Mouse (Mus musculus): ENCODE results near the gene Dhx40.
"Not testable (repeated sequence)": the region's sequence is repeated elsewhere in the genome, so short reads cannot be mapped to it uniquely, and the experiment has no call there.

DNA sequence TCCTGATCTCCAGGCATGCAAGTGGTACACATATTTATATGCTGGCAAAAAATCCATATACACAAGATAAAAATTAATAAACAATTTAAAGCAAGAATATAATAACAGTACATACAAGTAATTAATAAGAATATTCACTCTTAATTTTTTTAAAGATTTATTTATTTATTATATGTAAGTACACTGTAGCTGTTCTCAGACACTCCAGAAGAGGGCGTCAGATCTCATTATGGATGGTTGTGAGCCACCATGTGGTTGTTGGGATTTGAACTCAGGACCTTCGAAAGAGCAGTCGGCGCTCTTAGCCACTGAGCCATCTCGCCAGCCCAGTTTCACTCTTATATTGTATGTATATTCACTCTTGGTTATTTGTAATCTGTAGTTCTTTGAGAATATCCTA is 20.1 kb downstream of the Dhx40 start:
- TF ChIP-seq CTCF (IDR thresholded peaks at IDR 0.05; ENCODE audit: low read depth, low read length); EP300 (IDR thresholded peaks at IDR 0.05; ENCODE audit: insufficient read depth, low read depth, low read length); POLR2A (IDR thresholded peaks at IDR 0.05; ENCODE audit: insufficient read depth, low read length): not testable (repeated sequence)

Data from ES-Bruce4 (cell line).